Mouse (Mus musculus) T-cell, adult 2 months (primary cell): ENCODE measurements around the gene 1700029I15Rik.
A peak's percentile ranks its signal among the peaks of the same experiment; 100 is the strongest.

Source experiments
- DNase-seq: peaks from one replicate; pipeline ENCODE4 v3.0.0; 2022; ENCODE audit warnings: low spot score

The 1700029I15Rik gene

DNA sequence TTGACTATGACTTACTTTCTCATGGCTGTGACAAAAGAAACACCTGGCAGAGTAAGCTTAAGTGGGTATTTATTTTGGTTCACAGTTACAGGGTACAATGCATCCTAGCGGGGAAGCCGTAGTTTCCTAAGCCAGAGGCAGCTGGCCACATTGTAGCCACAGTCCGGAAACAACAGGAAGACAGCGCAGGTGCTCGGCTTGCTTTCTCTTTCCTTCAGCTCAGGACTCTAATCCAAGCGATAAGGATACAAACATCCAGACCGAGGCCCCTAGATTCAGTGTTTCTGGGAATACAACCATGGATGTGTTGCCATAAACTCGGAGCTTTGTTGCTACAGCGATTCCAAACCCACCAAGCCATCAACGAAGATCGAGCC, 8.9 kb upstream of the 1700029I15Rik start:
- no peak for DNase-seq

DNA sequence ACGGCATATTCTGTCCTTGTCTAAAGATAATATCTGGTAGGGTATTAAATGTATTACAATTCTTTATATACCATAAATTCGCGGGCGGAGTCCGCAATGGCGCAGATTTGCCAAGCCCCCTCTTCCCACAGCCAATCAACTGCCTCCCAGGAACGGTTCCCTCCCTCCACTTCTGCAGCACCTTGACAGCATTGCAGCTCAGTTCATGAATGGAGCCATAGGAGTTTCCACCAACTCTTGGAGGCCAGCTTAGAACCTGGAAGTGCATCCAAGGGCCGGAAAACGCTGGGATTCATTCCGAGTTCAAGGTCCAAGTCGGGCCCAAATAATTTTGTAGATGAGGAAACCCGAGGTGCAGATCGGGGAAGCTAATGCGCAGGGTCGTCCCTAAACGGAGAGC, 7.8 kb upstream of the 1700029I15Rik start, which contains the start of the genes Pex16 and Large2:
Pex16 (plus strand) TSS at position 163 of the 400 bp plus-strand sequence.
Large2 (minus strand) TSS at position 356 of the 400 bp plus-strand sequence.
- peak; percentile 48 for DNase-seq

DNA sequence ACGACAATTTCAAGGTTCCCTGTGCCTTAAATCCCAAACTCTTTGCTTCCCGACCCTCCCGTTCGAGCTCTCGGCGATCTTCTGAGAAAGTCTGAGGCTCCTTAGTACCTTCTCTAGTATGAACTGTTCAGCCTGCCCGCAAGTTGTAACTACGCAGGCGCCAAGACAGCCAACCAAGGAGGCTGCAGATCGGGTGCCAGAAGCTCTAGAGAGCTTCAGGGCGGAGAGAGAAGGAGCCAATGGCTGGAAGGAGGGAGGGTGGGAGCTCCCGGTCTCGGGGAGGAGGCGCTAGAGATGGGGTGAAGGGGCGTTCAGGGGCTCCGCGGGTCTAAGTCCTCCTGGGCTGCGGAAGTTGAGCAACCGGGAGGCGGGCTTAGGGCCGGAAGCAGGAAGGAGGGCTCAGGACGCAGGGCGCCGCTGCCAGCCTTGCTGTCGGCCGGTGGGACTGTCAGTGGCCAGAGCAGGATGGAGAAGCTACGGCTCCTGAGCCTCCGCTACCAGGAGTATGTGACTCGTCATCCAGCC, 7.2 kb upstream of the 1700029I15Rik start:
- DNase-seq: peak; percentile 98

DNA sequence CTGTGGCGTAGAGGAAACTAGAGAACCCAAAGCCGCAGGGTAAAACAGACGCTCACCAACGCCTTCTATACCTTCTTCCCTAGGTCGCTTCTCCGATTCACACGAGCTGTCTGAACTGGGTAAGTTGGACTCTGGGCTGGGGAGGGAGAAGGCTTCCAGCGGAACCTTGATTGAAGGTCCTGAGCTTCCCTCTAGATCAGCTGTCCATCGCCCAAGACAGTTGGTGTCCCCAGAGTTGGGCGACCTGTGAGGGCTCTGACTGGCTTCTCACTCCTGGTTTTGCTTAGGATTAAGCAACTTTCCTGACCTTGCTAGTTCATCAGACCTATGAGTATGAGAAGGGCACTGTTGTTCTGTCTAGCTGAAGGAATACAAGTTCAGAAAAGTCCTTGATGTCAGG, 6.5 kb upstream of the 1700029I15Rik start:
- no peak for DNase-seq

DNA sequence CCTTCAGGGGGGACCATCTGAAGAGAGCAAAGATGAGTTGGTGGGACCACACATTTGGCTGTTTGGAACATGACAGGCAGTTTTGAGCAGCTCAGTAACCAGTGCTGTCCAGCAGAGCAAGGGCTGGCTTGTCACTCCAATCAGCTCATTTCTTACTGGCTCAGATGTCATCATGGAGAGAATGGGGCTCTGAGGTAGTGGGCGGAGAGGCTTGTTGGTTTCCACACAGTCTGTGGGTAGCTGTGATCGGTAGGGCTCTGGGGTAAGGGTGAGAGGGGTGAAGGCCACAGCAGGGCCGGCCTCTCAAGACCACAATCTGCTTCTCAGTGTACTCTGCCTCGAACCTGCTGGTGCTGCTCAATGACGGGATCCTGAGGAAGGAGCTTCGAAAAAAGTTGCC, 6.0 kb upstream of the 1700029I15Rik start:
- DNase-seq: no peak

DNA sequence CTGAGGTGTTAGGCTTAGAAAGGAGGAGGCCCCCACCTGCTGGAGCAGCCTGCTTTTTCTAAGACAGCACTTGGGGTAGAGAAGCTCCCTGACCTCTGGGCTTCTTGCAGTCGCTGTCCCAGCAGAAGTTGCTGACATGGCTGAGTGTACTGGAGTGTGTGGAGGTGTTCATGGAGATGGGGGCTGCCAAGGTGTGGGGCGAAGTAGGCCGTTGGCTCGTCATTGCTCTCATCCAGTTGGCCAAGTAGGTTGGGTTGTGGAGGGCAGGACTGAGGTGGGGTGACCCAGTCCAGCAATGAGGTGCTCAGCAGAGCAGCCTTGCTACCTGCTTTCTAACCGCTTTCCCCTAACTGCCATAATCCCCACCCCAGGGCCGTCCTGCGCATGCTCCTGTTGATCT, 5.0 kb upstream of the 1700029I15Rik start:
- DNase-seq: no peak

DNA sequence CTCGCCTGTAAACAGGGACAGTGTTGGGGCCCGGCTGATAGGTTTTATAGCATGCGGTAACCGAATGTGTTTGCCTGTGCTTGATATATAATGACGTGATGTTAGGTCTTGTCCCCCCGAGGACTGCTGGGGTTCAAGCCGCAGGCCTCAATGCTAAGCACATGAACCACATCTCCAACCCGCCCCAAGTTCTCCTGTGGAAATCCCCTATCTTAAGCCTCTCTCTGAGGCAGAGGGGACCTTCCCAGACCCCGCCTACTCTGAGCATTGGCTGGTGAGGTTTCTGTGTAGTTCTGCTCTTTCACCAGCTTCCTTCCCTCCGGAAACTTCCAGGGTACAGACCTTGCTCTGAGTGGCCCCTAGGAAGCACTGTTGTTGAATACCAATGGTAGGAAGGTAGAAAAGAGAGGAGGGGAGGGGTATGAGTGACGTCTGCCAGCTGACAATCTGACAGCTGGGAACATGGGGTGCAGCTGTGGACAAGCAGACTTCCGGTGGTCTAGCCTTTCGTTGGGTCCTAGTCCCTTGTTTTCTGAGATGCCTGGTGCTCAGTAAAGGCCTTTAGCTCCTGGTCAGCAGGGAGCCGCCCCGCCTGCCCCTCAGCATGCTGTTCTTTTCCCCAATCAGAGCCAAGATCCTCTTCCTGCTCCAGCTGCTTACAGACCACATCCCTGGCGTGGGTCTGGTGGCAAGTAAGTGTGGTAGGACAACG, 2.4 kb upstream of the 1700029I15Rik start:
- DNase-seq: no peak

DNA sequence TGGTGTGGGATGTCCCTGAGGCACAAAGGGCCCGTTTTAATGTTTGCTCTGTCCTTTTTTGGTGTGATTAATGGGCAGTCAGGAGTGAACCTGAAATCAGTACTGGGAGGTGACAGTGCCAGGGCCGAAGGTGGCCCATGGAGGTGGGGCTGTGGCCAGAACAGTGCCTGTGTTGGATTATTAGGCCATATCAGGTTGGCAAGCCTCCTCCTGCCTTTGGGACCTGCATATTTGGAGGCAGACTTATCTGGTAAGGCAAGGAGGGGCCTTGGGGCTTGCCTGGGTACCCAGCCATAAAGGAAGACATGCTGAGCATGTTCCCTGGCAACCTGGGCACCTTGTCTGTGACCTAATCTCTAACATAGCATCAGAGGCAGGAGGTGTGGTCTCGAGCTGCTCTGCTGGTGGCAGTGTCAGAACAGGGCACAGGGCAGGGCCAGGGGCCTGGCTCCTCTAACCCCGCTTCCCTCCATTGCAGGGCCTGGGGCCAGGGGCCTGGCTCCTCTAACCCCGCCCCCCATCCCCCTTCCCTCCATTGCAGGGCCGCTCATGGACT, 1.8 kb upstream of the 1700029I15Rik start:
- no peak for DNase-seq

DNA sequence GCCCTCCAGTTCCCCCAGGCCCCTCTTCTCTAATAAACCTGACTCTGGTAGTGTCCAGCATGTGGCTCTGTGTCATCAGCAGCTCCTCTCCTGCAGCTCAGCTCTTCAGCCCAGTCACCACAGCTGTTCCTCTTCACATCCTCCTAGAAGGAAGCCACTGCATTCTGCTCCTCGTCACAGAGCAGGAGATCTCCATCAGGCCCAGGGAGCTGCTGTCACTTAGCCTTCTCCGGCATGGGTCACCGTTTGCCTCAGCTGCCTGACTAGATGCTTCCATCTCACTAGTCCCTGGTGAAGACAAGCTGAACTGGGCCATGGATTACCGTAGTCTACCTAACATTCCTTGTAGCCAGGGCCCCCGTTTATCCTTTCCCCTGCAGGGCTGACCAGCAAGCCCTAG, 1.2 kb upstream of the 1700029I15Rik start:
- DNase-seq: no peak

DNA sequence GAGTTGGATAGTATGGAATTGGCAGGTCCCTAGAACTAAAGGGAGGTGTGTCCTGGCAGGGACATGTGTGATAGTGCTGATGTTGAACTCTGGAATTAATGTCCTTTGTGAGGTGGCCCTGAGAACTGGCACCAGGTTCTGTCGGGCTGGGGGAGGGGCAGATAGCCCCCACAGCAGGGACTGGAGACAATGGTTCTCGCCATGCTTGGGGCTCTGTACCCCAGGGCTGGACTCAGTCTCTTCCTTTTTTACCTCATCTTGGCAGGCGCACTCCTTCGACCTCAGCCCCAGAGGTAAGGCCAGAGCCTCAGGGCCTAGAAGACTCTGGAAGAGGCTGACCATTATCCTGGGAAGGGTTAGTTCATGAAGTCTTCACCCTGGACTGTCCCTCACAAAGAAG, 421 bp downstream of the 1700029I15Rik start:
- DNase-seq: no peak

DNA sequence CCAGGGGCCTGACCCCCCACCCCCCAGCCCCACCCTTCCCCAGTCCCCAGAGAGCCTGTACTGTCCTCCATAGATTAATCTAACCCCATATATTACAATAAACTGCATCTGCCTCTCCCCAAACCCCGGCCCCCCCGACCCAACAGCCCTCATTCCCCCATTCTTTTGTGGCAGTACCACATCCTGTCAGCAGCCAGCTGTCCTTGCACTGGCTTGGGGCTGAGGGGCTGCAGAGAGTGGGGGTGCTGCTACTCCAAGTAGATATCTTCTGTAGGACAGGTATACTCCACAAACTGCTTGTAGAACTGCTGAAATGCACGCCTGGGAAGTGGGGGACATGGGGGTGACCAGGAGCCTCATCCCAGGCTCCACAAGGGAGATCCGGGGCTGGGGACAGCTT, 1.8 kb downstream of the 1700029I15Rik start:
- no peak for DNase-seq

DNA sequence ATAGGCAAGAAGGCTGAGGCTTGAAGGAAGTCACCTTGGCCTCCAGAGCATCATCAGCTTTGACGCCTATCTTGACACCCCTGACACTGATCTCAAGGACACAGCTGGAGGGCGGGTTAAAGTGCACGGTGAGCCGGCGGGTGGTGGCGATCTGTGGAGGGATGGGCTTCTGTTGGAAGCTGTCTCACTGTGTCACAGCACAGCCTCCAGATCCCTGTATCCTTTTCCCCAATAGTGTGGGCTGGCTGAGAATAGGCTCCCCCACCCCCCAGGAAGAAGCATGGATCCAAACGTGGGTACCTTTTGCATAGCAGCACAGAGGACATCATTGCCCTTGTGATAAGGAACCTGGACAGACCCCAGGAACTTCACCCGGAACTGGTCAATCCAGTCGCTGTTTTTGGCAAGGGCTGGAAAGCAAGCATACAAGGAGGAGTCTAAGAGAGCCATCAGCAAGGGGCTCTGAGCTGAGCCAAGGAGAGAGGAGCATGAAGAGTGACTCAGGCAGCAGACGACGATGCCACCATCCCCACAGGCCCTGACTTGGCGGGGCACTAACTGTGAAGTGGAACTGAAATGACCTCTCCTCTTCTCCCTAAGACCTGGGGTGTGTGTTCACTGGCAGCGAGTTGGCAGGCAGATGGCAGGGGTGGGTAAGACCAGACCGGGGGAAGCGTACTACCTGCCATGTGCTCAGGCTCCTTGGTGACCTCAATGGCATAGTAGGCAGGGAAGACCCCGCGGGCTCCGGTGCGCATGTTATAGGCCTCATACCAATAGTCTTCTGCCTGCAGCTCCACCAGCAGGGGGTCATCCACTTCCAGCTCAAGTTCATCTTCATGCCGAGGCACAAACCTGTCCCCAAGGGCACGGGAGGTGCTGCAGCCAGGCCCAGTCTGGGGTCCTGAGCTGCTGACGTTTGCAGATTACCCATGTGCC, 3.0 kb downstream of the 1700029I15Rik start:
- no peak for DNase-seq

DNA sequence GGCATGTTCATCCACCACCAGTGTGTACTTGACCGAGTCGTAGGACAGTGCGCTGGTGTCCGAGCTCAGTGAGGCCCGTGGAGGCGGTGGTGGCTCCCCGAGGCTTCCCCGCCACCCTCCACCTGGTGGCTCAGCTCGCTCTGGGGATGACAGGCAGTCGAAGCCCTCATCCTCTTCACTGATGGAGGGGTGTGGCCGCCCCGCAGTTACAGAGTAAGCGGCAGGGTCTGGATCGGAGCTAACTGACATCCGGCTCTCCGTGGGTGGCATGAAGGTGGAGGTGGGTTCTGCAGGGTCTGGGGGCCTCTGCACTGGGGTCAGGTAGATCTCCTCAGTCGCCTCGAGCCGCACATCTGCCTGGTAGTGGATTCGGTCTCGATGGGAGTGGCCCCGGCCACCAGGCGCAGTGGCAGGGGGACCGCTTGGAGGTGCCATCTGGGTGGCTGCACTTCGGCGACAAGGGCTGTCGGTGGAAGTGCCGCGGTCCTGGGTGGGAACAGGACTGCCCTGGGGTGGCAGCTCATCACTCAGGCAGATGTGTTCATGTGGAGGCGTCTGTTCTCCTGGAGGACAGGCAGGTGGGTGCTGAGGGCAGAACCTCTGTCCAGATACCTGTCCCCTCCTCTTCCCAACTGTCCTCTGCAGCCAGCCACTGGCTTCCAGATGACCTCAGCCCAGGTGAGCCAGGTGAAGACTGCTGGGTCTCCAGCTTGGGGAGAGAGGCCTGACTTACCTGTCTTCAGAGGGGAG, 4.7 kb downstream of the 1700029I15Rik start:
- DNase-seq: no peak

DNA sequence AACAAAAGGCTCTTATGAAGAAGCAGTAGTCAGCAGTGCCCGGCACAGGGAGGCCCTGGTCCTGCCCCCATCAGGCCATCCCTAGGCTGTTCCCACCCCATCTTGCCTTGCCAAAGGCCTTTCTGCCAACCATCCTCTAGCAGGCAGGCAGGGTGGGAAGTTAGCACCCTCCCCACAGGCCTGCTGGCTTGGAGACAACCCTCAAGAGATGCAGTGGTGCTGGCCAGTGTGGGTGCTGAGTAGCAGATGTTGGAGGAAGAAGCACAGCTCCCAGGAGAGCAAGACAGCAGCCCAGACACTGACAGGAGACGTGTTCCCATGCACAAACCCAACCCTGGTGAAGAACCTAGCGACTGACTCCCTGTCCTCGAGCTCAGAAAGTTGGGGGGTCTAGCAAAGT, 5.3 kb downstream of the 1700029I15Rik start:
- DNase-seq: no peak

DNA sequence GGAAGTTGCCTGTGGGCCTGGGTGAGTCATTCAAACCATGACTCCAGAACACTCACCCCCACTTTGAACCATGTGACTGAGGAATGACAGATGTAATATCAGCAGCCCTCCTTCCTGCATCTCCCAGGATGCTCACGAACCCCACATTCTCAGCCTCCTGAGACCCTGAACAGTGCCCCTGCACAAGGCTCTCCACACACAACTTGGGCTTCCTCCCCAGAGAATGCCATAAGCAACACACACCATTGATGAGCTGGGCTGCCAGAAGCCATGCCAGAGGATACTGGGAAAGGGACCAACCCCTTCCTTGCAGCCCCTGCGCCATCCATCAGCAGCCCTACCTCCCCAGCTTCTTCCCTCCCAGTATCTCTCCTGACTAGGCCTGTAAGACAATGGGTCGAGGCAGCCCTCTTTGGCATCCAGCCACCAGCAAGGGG, 5.8 kb downstream of the 1700029I15Rik start:
- no peak for DNase-seq

DNA sequence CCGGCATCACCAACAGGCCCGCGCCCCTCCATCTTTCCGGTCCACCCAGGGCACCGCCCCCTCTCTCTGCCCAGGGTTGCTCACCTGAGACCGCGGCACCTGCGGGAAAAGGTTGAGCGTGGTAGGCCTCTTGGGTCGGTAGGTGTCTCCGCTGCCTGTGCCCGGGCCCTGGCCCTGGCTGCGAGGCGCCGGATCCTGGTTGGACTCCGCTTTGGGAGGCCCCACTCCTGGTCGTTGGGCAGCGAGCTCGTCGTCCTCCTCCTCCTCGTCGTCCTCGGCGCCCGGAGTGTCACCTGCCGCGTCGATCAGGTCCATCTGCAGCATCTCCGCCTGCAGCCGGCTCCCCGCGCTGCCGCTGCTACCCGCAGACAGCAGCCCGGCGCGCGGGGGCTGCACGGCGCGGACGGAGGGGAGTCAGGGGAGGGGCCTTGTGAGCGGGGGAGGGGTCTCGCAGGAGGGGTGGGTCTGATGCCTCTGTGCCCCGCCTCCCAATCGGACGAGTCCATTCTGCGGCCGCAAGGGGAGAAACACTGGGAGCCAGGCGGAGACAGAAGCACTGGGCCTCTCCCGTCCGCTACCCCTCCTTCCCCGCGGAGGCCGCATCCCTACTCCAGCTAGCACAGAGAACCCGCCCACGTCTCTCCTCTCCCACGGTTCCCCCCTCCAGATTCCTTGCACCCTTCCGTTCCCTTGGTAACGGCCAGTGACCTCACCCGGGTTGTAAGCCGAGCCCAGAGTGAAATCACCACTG, 6.7 kb downstream of the 1700029I15Rik start:
- peak; percentile 40 for DNase-seq

DNA sequence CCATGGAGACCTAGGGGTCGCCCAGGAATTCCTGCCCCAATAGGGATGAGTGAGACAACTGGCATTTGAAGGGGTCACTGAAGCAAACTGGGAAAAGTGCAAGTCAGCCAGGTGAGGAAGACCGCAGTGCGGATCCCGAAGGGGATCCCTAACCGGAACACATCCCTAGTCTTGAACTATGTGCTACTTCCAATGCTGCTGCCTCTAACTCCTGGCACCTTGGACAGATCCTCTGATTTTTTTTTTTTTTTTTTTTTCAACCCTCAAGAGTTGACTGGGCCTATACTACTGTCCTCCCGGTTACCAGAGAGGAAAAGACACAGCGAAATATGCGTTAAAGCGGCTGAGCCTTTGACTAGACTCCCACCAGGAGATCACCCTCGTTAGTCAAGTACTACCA, 7.3 kb downstream of the 1700029I15Rik start:
- DNase-seq: no peak

DNA sequence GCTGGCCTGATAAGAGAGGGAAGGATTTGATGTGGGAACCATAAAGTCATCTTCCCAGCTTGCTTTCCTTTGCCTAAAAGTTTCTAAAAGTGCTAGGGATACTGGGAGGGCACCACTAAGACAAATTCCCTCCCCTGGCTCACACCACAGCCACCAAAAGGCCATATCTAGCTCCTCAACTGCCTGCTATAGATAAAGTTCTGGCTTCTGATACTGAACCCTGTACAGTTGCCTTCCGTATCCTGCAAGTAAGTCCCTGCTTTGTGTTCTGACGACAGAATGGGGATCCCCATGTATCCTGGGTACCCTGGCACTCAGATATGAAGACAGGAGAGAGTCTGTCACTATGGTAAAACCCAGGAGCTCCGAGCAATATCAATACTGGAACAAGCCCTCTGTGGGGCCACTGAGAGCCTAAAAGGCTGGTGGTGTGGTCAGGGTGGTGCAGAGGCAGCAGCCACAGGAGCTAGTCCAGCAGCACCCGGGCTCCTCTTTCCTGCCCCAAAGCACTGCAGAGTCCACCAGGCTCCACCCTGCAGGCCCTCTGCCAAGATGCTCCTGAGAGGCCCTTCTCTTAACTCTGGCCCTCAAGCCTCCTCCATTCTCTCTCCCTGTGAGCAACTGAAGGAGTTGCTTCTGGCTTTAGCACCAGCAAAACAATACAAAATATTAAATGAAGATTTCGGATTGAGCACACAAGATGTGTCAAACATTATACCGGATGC, 8.0 kb downstream of the 1700029I15Rik start:
- no peak for DNase-seq

DNA sequence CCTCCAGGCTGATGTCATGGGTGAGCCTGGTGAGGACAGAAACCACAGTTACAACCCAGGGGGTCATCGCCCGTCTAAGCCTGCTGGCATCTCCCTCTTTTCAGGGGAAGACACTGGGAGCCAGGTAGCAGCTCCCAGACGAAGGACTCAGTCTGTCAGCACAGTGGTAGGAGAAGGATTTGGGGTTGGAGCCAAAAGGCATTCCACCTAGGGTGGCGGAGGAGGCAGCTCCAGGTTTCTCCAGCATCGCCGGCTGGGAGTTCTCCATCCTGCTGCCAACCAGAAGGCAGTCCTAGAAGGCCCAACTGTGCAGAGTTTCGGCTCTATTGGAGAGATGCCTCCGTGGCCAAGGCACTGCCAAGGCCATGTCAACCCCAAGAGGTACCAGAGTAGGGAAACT, 8.8 kb downstream of the 1700029I15Rik start:
- DNase-seq: no peak

DNA sequence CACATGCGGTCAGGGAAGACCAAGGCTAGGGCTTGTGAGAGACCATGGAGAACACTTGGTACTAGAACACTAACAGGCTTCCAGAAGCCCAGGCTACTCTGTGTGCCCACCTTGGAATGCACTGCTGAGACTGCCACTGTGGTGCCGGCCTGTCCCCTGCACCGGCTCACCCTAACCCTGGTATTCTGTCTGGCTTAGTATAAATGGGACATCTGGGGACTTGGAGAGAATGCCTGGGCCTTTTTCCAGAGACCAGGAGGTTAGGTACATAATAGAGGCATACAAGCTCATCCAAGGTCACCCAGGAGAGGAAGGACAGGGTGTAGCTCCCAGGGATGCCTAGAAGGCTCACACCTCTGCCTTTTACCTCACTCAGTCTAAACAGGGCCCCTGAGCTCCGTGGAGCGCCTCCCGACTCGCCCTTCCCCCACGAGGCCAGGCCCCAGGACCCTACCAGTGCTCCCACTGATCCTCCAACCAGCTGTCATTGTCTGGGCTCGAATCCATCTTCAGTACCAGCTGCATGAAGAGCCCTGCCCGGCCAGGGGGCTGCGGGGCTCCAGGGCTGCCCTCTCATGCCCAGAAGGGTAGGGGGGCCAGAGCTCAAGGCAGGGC, 9.5 kb downstream of the 1700029I15Rik start:
- DNase-seq: no peak
